Mouse (Mus musculus): ENCODE data around the gene Gm20696.

Gene Gm20696

GRCm38 (mm10) chr6:99395745-99396144, 270.9 kb downstream of the Gm20696 start:
- DNase-seq (ENCODE audit: extremely low read depth, low read depth), result no peak

- DNase-seq (ENCODE audit: extremely low read depth, low read depth), result no peak
Observed at GRCm38 (mm10) chr6:99394801-99395200, 271.8 kb downstream of the Gm20696 start.

GRCm38 (mm10) chr6:99392484-99392883, 274.1 kb downstream of the Gm20696 start:
- no peak for DNase-seq (ENCODE audit: extremely low read depth, low read depth)

GRCm38 (mm10) chr6:99388741-99389675, 277.6 kb downstream of the Gm20696 start:
- peak; percentile 82 for DNase-seq (ENCODE audit: extremely low read depth, low read depth)

GRCm38 (mm10) chr6:99388023-99388422, 278.6 kb downstream of the Gm20696 start:
- DNase-seq (ENCODE audit: extremely low read depth, low read depth), result no peak

- no peak for DNase-seq (ENCODE audit: extremely low read depth, low read depth)
Observed at GRCm38 (mm10) chr6:99385059-99385604, 281.5 kb downstream of the Gm20696 start.

GRCm38 (mm10) chr6:99383846-99384472, 282.6 kb downstream of the Gm20696 start:
- no peak for DNase-seq (ENCODE audit: extremely low read depth, low read depth)

- DNase-seq (ENCODE audit: extremely low read depth, low read depth), result no peak
Observed at GRCm38 (mm10) chr6:99380146-99380545, 286.5 kb downstream of the Gm20696 start.

- no peak for DNase-seq (ENCODE audit: extremely low read depth, low read depth)
Observed at GRCm38 (mm10) chr6:99378997-99379710, 287.4 kb downstream of the Gm20696 start.

GRCm38 (mm10) chr6:99377716-99378115, 288.9 kb downstream of the Gm20696 start:
- DNase-seq (ENCODE audit: extremely low read depth, low read depth), result no peak

- DNase-seq (ENCODE audit: extremely low read depth, low read depth), result no peak
Observed at GRCm38 (mm10) chr6:99377131-99377530, 289.5 kb downstream of the Gm20696 start.

- DNase-seq (ENCODE audit: extremely low read depth, low read depth), result no peak
Observed at GRCm38 (mm10) chr6:99376721-99377120, 289.9 kb downstream of the Gm20696 start.

- DNase-seq (ENCODE audit: extremely low read depth, low read depth), result no peak
Observed at GRCm38 (mm10) chr6:99375865-99376264, 290.7 kb downstream of the Gm20696 start.

GRCm38 (mm10) chr6:99375376-99375775, 291.2 kb downstream of the Gm20696 start:
- no peak for DNase-seq (ENCODE audit: extremely low read depth, low read depth)

GRCm38 (mm10) chr6:99374448-99375271, 291.9 kb downstream of the Gm20696 start:
- DNase-seq (ENCODE audit: extremely low read depth, low read depth), result no peak

GRCm38 (mm10) chr6:99372427-99372826, 294.2 kb downstream of the Gm20696 start:
- no peak for DNase-seq (ENCODE audit: extremely low read depth, low read depth)

- DNase-seq (ENCODE audit: extremely low read depth, low read depth), result no peak
Observed at GRCm38 (mm10) chr6:99372016-99372415, 294.6 kb downstream of the Gm20696 start.

GRCm38 (mm10) chr6:99369931-99370330, 296.7 kb downstream of the Gm20696 start:
- no peak for DNase-seq (ENCODE audit: extremely low read depth, low read depth)

- DNase-seq (ENCODE audit: extremely low read depth, low read depth), result no peak
Observed at GRCm38 (mm10) chr6:99369156-99369555, 297.4 kb downstream of the Gm20696 start.

GRCm38 (mm10) chr6:99368118-99368753, 298.4 kb downstream of the Gm20696 start:
- peak; percentile 6 for DNase-seq (ENCODE audit: extremely low read depth, low read depth)
